Comparison of ENCODE assay signal across 9 mouse cellular contexts in the genomic region with DNA sequence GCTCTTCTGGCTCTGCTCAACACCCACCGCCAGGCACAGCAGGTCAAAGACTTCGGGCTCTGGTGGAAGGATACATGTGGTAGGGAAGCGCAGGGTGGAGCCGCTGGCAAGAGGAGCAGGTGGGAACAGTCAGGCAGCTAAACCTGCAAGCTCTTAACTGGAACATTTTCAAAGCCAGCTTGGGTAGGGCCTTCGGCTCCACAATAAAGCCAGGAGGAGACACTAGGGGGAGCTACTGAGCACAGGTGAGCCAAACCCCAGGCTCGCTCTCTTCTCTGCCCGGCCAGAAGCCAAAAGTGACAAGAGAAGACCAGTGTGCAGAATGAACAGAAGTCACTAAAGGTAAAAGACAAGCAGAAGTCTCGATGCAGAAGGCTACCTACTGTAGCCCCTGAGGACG. TPM values are rescaled to one million over a fixed set of nuclear protein-coding genes. Genes with fewer than 3 reads are reported as not detected.
DNase-seq lines count a peak whose midpoint lies in the region; ATAC-seq lines count a peak whose summit lies in the region.
"Had no signal": no experiment of that assay in that cellular context is flagged by ENCODE, and none has a peak within 500 bp of the region (broad histone marks: within the 10 kb centered on the region; RNA-seq: fewer than 3 reads in every experiment).

No protein-coding gene starts in this region.

- intact Hi-C loops in left cerebral cortex, postnatal 14 days (cut with DNase I), result no loop called here

- H3K36me3 ChIP-seq in forebrain, embryonic 11.5 days (ENCODE audit: control insufficient read depth, insufficient read depth, low read length), result peaks cover 13% of the 10 kb centered on the region; the same call in 1 of the 2 replicates
- peaks cover 60% of the 10 kb centered on the region for H3K36me3 ChIP-seq in forebrain, embryonic 12.5 days (replicated peaks)
- H3K36me3 ChIP-seq in neural tube, embryonic 15.5 days, result peaks cover 45% of the 10 kb centered on the region
- H3K36me3 ChIP-seq in limb, embryonic 11.5 days (ENCODE audit: control insufficient read depth, insufficient read depth, low read length), result peaks cover 21% of the 10 kb centered on the region

- ATAC-seq in forebrain, embryonic 11.5 days (replicated peaks; ENCODE audit: low FRiP score), result no peak
- ATAC-seq in forebrain, embryonic 12.5 days (ENCODE audit: low FRiP score), result no peak
- ATAC-seq in neural tube, embryonic 15.5 days (ENCODE audit: low FRiP score), result no peak
- no peak for ATAC-seq in limb, embryonic 11.5 days (ENCODE audit: insufficient number of reproducible peaks, low FRiP score, low TSS enrichment, low read depth)

- DNase-seq in forebrain, embryonic 11.5 days (ENCODE audit: low spot score), result peak; percentile 60
- DNase-seq in neural tube, embryonic 10.5 days (ENCODE audit: extremely low spot score, low spot score), result peak; percentile 35
- peak; percentile 40 for DNase-seq in embryo, embryonic 10 days (ENCODE audit: low spot score)
- DNase-seq in limb, embryonic 11.5 days (ENCODE audit: low spot score), result peak; percentile 65
- peak; percentile 30 for DNase-seq in thymus, postnatal 0 days (ENCODE audit: low spot score)
- DNase-seq in left cerebral cortex, postnatal 14 days (ENCODE audit: low spot score in 2 of 2), result no peak

- no peak overlapping the region for H3K9ac ChIP-seq in forebrain, embryonic 11.5 days (ENCODE audit: low read length)
- H3K9ac ChIP-seq in forebrain, embryonic 12.5 days, result no peak overlapping the region
- no peak overlapping the region for H3K9ac ChIP-seq in neural tube, embryonic 15.5 days (replicated peaks)
- no peak overlapping the region for H3K9ac ChIP-seq in limb, embryonic 11.5 days (ENCODE audit: low read length)

- 84% methylated on average over 9 of the region's 9 CpGs for WGBS in forebrain, embryonic 11.5 days
- WGBS in forebrain, embryonic 12.5 days, result 84% methylated on average over 9 of the region's 9 CpGs
- 86% methylated on average over 9 of the region's 9 CpGs for WGBS in neural tube, embryonic 15.5 days
- WGBS in limb, embryonic 11.5 days, result 86% methylated on average over 9 of the region's 9 CpGs

- H3K4me1 ChIP-seq in forebrain, embryonic 11.5 days (replicated peaks; ENCODE audit: control insufficient read depth, insufficient read depth, low read length), result no peaks in the 10 kb centered on the region
- H3K4me1 ChIP-seq in forebrain, embryonic 12.5 days, result no peaks in the 10 kb centered on the region
- H3K4me1 ChIP-seq in neural tube, embryonic 15.5 days, result no peaks in the 10 kb centered on the region
- H3K4me1 ChIP-seq in limb, embryonic 11.5 days (ENCODE audit: control insufficient read depth, insufficient read depth, low read length), result no peaks in the 10 kb centered on the region

- no peak overlapping the region for H3K4me3 ChIP-seq in forebrain, embryonic 11.5 days (ENCODE audit: low read depth, low read length)
- no peak overlapping the region for H3K4me3 ChIP-seq in forebrain, embryonic 12.5 days (replicated peaks)
- H3K4me3 ChIP-seq in neural tube, embryonic 15.5 days (replicated peaks), result no peak overlapping the region
- H3K4me3 ChIP-seq in limb, embryonic 11.5 days (ENCODE audit: low read depth, low read length), result no peak overlapping the region

- H3K27me3 ChIP-seq in forebrain, embryonic 11.5 days (ENCODE audit: control insufficient read depth, insufficient read depth, low read length), result no peaks in the 10 kb centered on the region
- no peaks in the 10 kb centered on the region for H3K27me3 ChIP-seq in forebrain, embryonic 12.5 days
- H3K27me3 ChIP-seq in neural tube, embryonic 15.5 days (replicated peaks), result no peaks in the 10 kb centered on the region
- no peaks in the 10 kb centered on the region for H3K27me3 ChIP-seq in limb, embryonic 11.5 days (ENCODE audit: control insufficient read depth, insufficient read depth, low read length)

- H3K9me3 ChIP-seq in forebrain, embryonic 11.5 days (ENCODE audit: control insufficient read depth, low read length), result no peaks in the 10 kb centered on the region
- H3K9me3 ChIP-seq in forebrain, embryonic 12.5 days, result no peaks in the 10 kb centered on the region
- H3K9me3 ChIP-seq in neural tube, embryonic 15.5 days (replicated peaks), result no peaks in the 10 kb centered on the region
- H3K9me3 ChIP-seq in limb, embryonic 11.5 days (ENCODE audit: control insufficient read depth, low read length), result no peaks in the 10 kb centered on the region

- no peak overlapping the region for H3K27ac ChIP-seq in forebrain, embryonic 11.5 days (ENCODE audit: low read depth, low read length)
- H3K27ac ChIP-seq in forebrain, embryonic 12.5 days, result no peak overlapping the region
- no peak overlapping the region for H3K27ac ChIP-seq in neural tube, embryonic 15.5 days (replicated peaks)
- H3K27ac ChIP-seq in limb, embryonic 11.5 days (replicated peaks; ENCODE audit: low read depth, low read length), result no peak overlapping the region

- H3K4me2 ChIP-seq in forebrain, embryonic 11.5 days (ENCODE audit: low read depth, low read length, severe bottlenecking), result no peak overlapping the region
- H3K4me2 ChIP-seq in forebrain, embryonic 12.5 days, result no peak overlapping the region
- no peak overlapping the region for H3K4me2 ChIP-seq in neural tube, embryonic 15.5 days
- H3K4me2 ChIP-seq in limb, embryonic 11.5 days (ENCODE audit: low read depth, severe bottlenecking), result no peak overlapping the region

RNA-seq across cellular contexts. Expression of gene Dip2a, which starts 46.7 kb away (rescaled TPM):
- polyA plus RNA-seq in forebrain, embryonic 11.5 days (2014; fragmentation: Nextera tagmentation; extraction: Ambion mirVana), result 4.7 TPM in 2 replicates
- polyA plus RNA-seq in forebrain, embryonic 12.5 days (2016; fragmentation: Nextera tagmentation; extraction: Ambion mirVana), result 11.1 and 11.8 TPM in 2 replicates
- polyA plus RNA-seq in neural tube, embryonic 15.5 days (2015; fragmentation: Nextera tagmentation; extraction: Ambion mirVana), result 16.8 and 19.7 TPM in 2 replicates
- 4.5 and 5.2 TPM in 2 replicates for polyA plus RNA-seq in limb, embryonic 11.5 days (2014; fragmentation: Nextera tagmentation; extraction: Ambion mirVana)
- 1.6 and 2.2 TPM in 2 replicates for polyA plus RNA-seq in thymus, postnatal 0 days (2015; fragmentation: Nextera tagmentation; extraction: Ambion mirVana)
- total RNA-seq in left cerebral cortex, postnatal 14 days (2021), result 10 to 100 TPM; 55.7 to 56.4 TPM

RNA-seq across cellular contexts. Expression of gene AC141477.1, which starts 48.5 kb away (rescaled TPM):
- not detected in 2 replicates for polyA plus RNA-seq in forebrain, embryonic 11.5 days (2014; fragmentation: Nextera tagmentation; extraction: Ambion mirVana)
- polyA plus RNA-seq in forebrain, embryonic 12.5 days (2016; fragmentation: Nextera tagmentation; extraction: Ambion mirVana), result 2.2 and 2.5 TPM in 2 replicates
- polyA plus RNA-seq in neural tube, embryonic 15.5 days (2015; fragmentation: Nextera tagmentation; extraction: Ambion mirVana), result not detected in 2 replicates
- polyA plus RNA-seq in limb, embryonic 11.5 days (2014; fragmentation: Nextera tagmentation; extraction: Ambion mirVana), result not detected in 2 replicates
- polyA plus RNA-seq in thymus, postnatal 0 days (2015; fragmentation: Nextera tagmentation; extraction: Ambion mirVana), result 1.5 TPM in 1 of 2 replicates, not detected in the other
- not detected for total RNA-seq in left cerebral cortex, postnatal 14 days (2021)
- total RNA-seq: heart, adult 18-20 months had no signal

RNA-seq across cellular contexts. Expression of gene Pcnt, which starts 50.8 kb away (rescaled TPM):
- 22.2 and 24.3 TPM in 2 replicates for polyA plus RNA-seq in forebrain, embryonic 11.5 days (2014; fragmentation: Nextera tagmentation; extraction: Ambion mirVana)
- 20.7 and 21.2 TPM in 2 replicates for polyA plus RNA-seq in forebrain, embryonic 12.5 days (2016; fragmentation: Nextera tagmentation; extraction: Ambion mirVana)
- polyA plus RNA-seq in neural tube, embryonic 15.5 days (2015; fragmentation: Nextera tagmentation; extraction: Ambion mirVana), result 5.9 and 7.2 TPM in 2 replicates
- 18.6 and 19.0 TPM in 2 replicates for polyA plus RNA-seq in limb, embryonic 11.5 days (2014; fragmentation: Nextera tagmentation; extraction: Ambion mirVana)
- polyA plus RNA-seq in thymus, postnatal 0 days (2015; fragmentation: Nextera tagmentation; extraction: Ambion mirVana), result 14.8 and 17.5 TPM in 2 replicates
- 10 to 100 TPM; 15.1 to 16.5 TPM for total RNA-seq in left cerebral cortex, postnatal 14 days (2021)

RNA-seq across cellular contexts. Expression of gene 2610028H24Rik, which starts 57.1 kb away (rescaled TPM):
- not detected in 2 replicates for polyA plus RNA-seq in forebrain, embryonic 11.5 days (2014; fragmentation: Nextera tagmentation; extraction: Ambion mirVana)
- polyA plus RNA-seq in forebrain, embryonic 12.5 days (2016; fragmentation: Nextera tagmentation; extraction: Ambion mirVana), result not detected in 2 replicates
- polyA plus RNA-seq in neural tube, embryonic 15.5 days (2015; fragmentation: Nextera tagmentation; extraction: Ambion mirVana), result not detected in 2 replicates
- polyA plus RNA-seq in limb, embryonic 11.5 days (2014; fragmentation: Nextera tagmentation; extraction: Ambion mirVana), result not detected in 2 replicates
- 0.26 and 0.47 TPM in 2 replicates for polyA plus RNA-seq in thymus, postnatal 0 days (2015; fragmentation: Nextera tagmentation; extraction: Ambion mirVana)
- not detected for total RNA-seq in left cerebral cortex, postnatal 14 days (2021)

Comparison
In these comparisons a context has a peak if more than half of its experiments do, and no peak if none do; other contexts are left out.
1. DNase-seq: peak in forebrain, embryonic 11.5 days (single experiment), neural tube, embryonic 10.5 days (single experiment), embryo, embryonic 10 days (single experiment), limb, embryonic 11.5 days (single experiment) and thymus, postnatal 0 days (single experiment); none in left cerebral cortex, postnatal 14 days (0 of 2).